Mouse (Mus musculus) macrophage (primary cell): ENCODE results near the gene Cyp4f13. TPM values are rescaled to one million over a fixed set of nuclear protein-coding genes. Genes with fewer than 3 reads are reported as not detected.
A peak's percentile ranks its signal among the peaks of the same experiment; 100 is the strongest.

Experiments used
- H3K27ac ChIP-seq: fragments of 350-480 bp; formaldehyde crosslinking; 2 replicates; pipeline ENCODE4 v1.9.0; 2021
- H3K36me3 ChIP-seq: fragments of 350-480 bp; formaldehyde crosslinking; 2 replicates; pipeline ENCODE4 v1.9.0; 2021; ENCODE audit errors: inconsistent target
- H3K4me3 ChIP-seq: fragments of 350-480 bp; formaldehyde crosslinking; 2 replicates; pipeline ENCODE4 v1.9.0; 2021; ENCODE audit errors: inconsistent target
- H3K79me2 ChIP-seq: fragments of 350-480 bp; formaldehyde crosslinking; 2 replicates; pipeline ENCODE4 v1.9.0; 2021; ENCODE audit errors: inconsistent target
- WGBS: methylation state at CpG from one replicate; pipeline ENCODE4 v1.1.7; 2026; ENCODE audit warnings: inconsistent platforms; ENCODE audit not compliant: missing documents; 5-methylcytosine and 5-hydroxymethylcytosine counted together
- polyA plus RNA-seq: library from polyadenylated mRNA; stranded (reverse); fragments of 250-400 nt; gene quantifications from 3 replicates; pipeline ENCODE4 v1.2.4, GENCODE M21; 2018; ENCODE audit warnings: inconsistent platforms

Cyp4f13 gene
- polyA plus RNA-seq, 1 experiment from 2014 or later, result 21.1 TPM

DNA sequence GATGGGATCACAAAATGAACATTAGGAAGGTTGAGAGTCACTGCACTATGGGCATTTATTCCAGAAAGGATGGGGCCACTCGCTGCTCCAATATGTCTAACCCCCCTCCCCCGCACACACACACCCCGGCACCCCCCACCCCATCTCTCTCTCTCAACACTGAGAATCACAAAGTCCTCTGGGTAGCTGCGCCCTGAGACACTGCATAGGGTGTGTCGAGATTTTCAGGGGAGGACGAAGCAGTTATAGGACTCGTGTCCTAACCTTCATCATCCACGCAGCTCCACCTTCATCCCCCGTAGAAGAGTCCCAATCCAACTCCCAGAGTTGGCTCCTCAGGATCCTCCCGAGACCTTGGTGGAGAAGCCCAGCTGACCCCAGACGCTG, 56.4 kb downstream of the Cyp4f13 start:
- peaks cover 21% of the 10 kb centered on the region; the same call in 1 of the 2 replicates for H3K79me2 ChIP-seq
- H3K36me3 ChIP-seq, result no peaks in the 10 kb centered on the region
- peak overlapping the region; percentile 91 for H3K4me3 ChIP-seq
- 5% methylated on average over 11 of the region's 11 CpGs for WGBS
- H3K27ac ChIP-seq, result peak overlapping the region; percentile 38; the same call in 1 of the 2 replicates

DNA sequence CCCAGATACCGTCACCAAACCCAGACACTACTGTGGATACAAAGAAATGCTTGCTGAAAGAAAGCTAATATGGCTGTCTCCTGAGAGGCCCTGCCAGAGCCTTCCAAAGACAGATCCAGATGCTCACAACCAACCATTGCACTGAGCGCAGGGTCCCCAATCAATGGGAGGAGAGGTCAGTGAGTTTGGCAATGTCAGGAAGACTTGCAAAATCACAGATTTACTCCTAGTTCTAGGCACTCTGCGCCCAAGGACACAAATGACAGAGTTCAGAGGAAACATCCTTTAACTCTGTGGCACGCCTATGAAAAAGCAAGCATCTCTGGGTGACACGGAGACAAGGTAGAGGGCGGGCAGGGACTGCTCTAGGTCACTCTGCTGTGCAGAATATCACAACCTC, 57.6 kb downstream of the Cyp4f13 start:
- peaks cover 6% of the 10 kb centered on the region; the same call in 1 of the 2 replicates for H3K36me3 ChIP-seq
- WGBS, result 95% methylated on average over 6 of the region's 6 CpGs
- no peak overlapping the region for H3K4me3 ChIP-seq
- no peak overlapping the region for H3K27ac ChIP-seq
- peaks cover 21% of the 10 kb centered on the region; the same call in 1 of the 2 replicates for H3K79me2 ChIP-seq

GRCm38 (mm10) chr17:32880320-32881218, 66.6 kb downstream of the Cyp4f13 start:
- Histone ChIP-seq H3K79me2 (no peaks in the 10 kb centered on the region), H3K36me3 (peaks cover 24% of the 10 kb centered on the region; the same call in 1 of the 2 replicates), H3K27ac (no peak overlapping the region), H3K4me3 (no peak overlapping the region)
- 95% methylated on average over 14 of the region's 14 CpGs for WGBS

DNA sequence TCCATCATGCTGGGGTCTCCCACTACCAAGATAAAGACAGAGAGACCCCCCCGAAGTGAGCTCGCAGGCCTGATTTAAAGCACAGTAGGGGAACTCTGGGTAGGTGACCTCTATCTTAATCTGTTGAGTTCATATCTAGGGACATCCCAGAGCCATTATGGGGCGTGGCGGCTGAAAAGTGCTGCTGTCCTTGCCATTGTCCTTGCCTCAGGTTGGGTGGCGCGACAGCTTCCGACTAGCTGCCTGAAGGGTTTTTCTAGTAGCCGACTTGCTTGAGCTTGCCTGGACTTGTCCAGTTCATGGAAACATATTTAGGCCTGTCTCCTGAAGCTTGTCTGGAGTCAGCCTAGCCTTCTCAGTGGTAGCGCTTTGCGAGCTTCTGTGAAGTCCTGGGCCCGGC, 68.4 kb downstream of the Cyp4f13 start:
- WGBS, result 98% methylated on average over 11 of the region's 11 CpGs
- Histone ChIP-seq H3K36me3 (peaks cover 9% of the 10 kb centered on the region; the same call in 1 of the 2 replicates), H3K27ac (no peak overlapping the region), H3K4me3 (no peak overlapping the region), H3K79me2 (no peaks in the 10 kb centered on the region)

DNA sequence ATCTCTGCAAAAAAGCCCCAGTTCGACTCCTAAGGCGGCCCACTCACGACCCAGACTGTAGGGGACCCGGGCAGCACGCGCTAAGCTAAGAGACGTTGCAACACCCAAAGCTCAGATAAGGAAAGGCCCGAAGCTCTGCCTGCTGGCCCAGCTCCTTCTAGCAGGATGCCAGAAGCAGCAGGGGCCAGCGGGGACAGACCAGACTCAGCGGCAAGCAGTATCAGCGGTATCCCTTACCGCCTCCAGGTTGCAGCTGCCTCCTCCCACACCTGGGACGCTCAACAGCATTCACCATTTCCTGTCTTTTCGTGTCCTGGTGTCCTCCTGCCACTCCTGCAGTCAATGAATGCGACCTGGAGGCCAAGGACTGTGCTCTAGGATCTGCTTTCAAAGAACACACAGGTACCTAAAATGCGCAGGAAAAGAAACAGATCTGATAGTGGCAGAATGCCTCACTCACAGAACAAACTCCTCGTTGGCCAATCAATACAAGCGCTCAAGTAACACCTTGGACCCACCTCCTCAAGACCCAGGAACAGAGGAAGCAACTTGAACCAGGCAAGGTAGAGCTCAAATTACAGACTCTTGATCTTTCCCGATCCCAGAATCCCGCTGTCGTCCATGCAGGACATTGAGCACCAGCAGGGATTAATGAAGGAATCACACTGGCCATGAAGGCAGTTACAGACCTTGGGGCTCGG, 69.6 kb downstream of the Cyp4f13 start:
- Histone ChIP-seq H3K27ac (no peak overlapping the region), H3K79me2 (no peaks in the 10 kb centered on the region), H3K36me3 (no peaks in the 10 kb centered on the region), H3K4me3 (no peak overlapping the region)
- WGBS, result 26% methylated on average over 22 of the region's 22 CpGs

Other genes with a start within 250 kb of the Cyp4f13 start
- gene Zfp871, start 159.1 kb downstream of the Cyp4f13 start, polyA plus RNA-seq, result 7.9 to 14.1 TPM (median 13.0 TPM) in 3 replicates
- 0.06 to 0.16 TPM in 2 of 3 replicates, not detected in the other for gene Zfp811, start 137.5 kb downstream of the Cyp4f13 start, polyA plus RNA-seq
- 2.2 to 2.8 TPM (median 2.3 TPM) in 3 replicates for gene Zfp799, start 117.1 kb downstream of the Cyp4f13 start, polyA plus RNA-seq
- gene Zfp870, start 55.8 kb downstream of the Cyp4f13 start, polyA plus RNA-seq, result 1.7 to 2.7 TPM (median 1.8 TPM) in 3 replicates
- not detected in 3 replicates for gene Cyp4f14, start 30.1 kb downstream of the Cyp4f13 start, polyA plus RNA-seq
- gene Zfp472, start 18.4 kb upstream of the Cyp4f13 start, polyA plus RNA-seq, result 5.8 to 7.5 TPM (median 6.6 TPM) in 3 replicates
- 6.6 to 9.1 TPM (median 7.2 TPM) in 3 replicates for gene Zfp952, start 45.7 kb upstream of the Cyp4f13 start, polyA plus RNA-seq
- 1.9 to 3.2 TPM (median 3.1 TPM) in 3 replicates for gene Zfp763, start 86.0 kb upstream of the Cyp4f13 start, polyA plus RNA-seq
- not detected in 3 replicates for gene 4921501E09Rik, start 120.7 kb upstream of the Cyp4f13 start, polyA plus RNA-seq
- gene Zfp563, start 141.9 kb upstream of the Cyp4f13 start, polyA plus RNA-seq, result 3.5 to 4.6 TPM (median 4.3 TPM) in 3 replicates
- not detected in 3 replicates for gene Morc2b, start 192.3 kb upstream of the Cyp4f13 start, polyA plus RNA-seq
- gene Olfr55, start 221.0 kb upstream of the Cyp4f13 start, polyA plus RNA-seq, result not detected in 3 replicates
- not detected in 3 replicates for gene Olfr239, start 243.9 kb upstream of the Cyp4f13 start, polyA plus RNA-seq